Mouse (Mus musculus) forelimb bud, embryonic 11.5 days (tissue): Measurements from ENCODE around the gene Ppef2.

Source experiments
- DNase-seq: peaks from one replicate; pipeline ENCODE4 v3.0.0-alpha.2; 2012; ENCODE audit warnings: low read depth, low spot score

Ppef2 gene

GRCm38 (mm10) chr5:92239333-92240232 lies 16.5 kb downstream of the Ppef2 start:
- DNase-seq = peak; percentile 55

- DNase-seq = no peak
These were observed 21.0 kb downstream of the Ppef2 start for GRCm38 (mm10) chr5:92234939-92235557.

- DNase-seq = no peak
These were observed 22.7 kb downstream of the Ppef2 start for GRCm38 (mm10) chr5:92233366-92233765.

GRCm38 (mm10) chr5:92231836-92232235 lies 24.2 kb downstream of the Ppef2 start:
- DNase-seq = no peak

GRCm38 (mm10) chr5:92230306-92230705 lies 25.8 kb downstream of the Ppef2 start:
- DNase-seq = no peak

- no peak for DNase-seq
These were observed 26.6 kb downstream of the Ppef2 start for GRCm38 (mm10) chr5:92229514-92229913.

- DNase-seq = no peak
These were observed 27.3 kb downstream of the Ppef2 start for GRCm38 (mm10) chr5:92228776-92229175.

- DNase-seq = no peak
These were observed 28.3 kb downstream of the Ppef2 start for GRCm38 (mm10) chr5:92227782-92228181.

- DNase-seq = no peak
These were observed 35.7 kb downstream of the Ppef2 start for GRCm38 (mm10) chr5:92220287-92220902.

- DNase-seq = no peak
These were observed 36.3 kb downstream of the Ppef2 start for GRCm38 (mm10) chr5:92219826-92220225.

GRCm38 (mm10) chr5:92218915-92219793 lies 36.9 kb downstream of the Ppef2 start:
- DNase-seq = no peak

- DNase-seq = no peak
These were observed 40.8 kb downstream of the Ppef2 start, which contains the start of gene U90926 for GRCm38 (mm10) chr5:92215308-92215707. Gene U90926 (minus strand): TSS chr5:92215408.

- no peak for DNase-seq
These were observed 43.8 kb downstream of the Ppef2 start for GRCm38 (mm10) chr5:92212231-92212630.

GRCm38 (mm10) chr5:92210205-92210604 lies 45.9 kb downstream of the Ppef2 start:
- DNase-seq = no peak

GRCm38 (mm10) chr5:92206121-92206520 lies 50.0 kb downstream of the Ppef2 start:
- no peak for DNase-seq

GRCm38 (mm10) chr5:92205706-92206105 lies 50.4 kb downstream of the Ppef2 start:
- no peak for DNase-seq

- DNase-seq = no peak
These were observed 50.9 kb downstream of the Ppef2 start for GRCm38 (mm10) chr5:92205184-92205583.

- DNase-seq = no peak
These were observed 51.7 kb downstream of the Ppef2 start for GRCm38 (mm10) chr5:92204162-92205036.

GRCm38 (mm10) chr5:92198266-92198665 lies 57.8 kb downstream of the Ppef2 start:
- no peak for DNase-seq
